Mouse (Mus musculus) brain, embryonic 14.5 days (tissue): ENCODE data around the gene Galnt2.

Source experiments
- CTCF ChIP-seq: fragments of 200-500 bp; IDR thresholded peaks from 2 replicates; pipeline ENCODE4 v1.5.1; 2012; ENCODE audit warnings: inconsistent platforms, mild to moderate bottlenecking, moderate library complexity, borderline replicate concordance; ENCODE audit not compliant: insufficient read depth, insufficient read length; ENCODE audit errors: extremely low read depth
- POLR2A ChIP-seq: fragments of 200-500 bp; IDR thresholded peaks from 2 replicates; pipeline ENCODE4 v1.6.1; 2012; ENCODE audit warnings: mild to moderate bottlenecking, inconsistent platforms, borderline replicate concordance; ENCODE audit not compliant: poor library complexity, insufficient read depth, insufficient read length, severe bottlenecking; ENCODE audit errors: extremely low read depth

DNA sequence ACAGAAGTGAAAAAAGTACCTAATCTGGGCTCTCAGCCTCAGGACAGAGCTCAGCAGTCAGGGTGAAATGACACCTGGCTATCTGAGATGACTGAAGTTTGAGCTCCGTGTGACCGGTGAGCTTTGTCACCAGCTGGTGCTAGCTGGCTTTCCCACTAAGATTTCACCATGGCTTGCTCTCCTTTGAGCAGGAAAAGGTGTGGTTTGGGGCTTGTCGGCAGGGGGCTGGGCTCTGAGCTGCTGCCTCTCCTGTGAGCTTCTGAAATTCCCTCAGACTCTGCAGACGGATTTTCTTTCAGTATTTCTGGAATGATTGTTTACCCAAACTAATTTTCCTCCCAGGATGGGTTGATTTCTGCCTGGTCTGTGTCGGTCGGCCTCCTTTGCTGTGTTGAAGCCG is 75.4 kb downstream of the Galnt2 start:
- no peak for TF ChIP-seq CTCF
- no peak for TF ChIP-seq POLR2A
